Mouse (Mus musculus): ENCODE results near the gene Dnm3. TPM values are rescaled to one million over a fixed set of nuclear protein-coding genes. Genes with fewer than 3 reads are reported as not detected.
"Not testable (repeated sequence)": the region's sequence is repeated elsewhere in the genome, so short reads cannot be mapped to it uniquely, and the experiment has no call there.

Gene Dnm3
- polyA plus RNA-seq, 1 experiment: 6.8 TPM

GRCm38 (mm10) chr1:162388442-162389165 lies 89.2 kb downstream of the Dnm3 start:
- no peak for TF ChIP-seq CTCF (IDR thresholded peaks at IDR 0.05; ENCODE audit: insufficient read depth, low read length)
- no peak for TF ChIP-seq POLR2A (IDR thresholded peaks at IDR 0.05; ENCODE audit: borderline replicate concordance, extremely low read depth, low read depth, low read length)
- DNase-seq: peak; percentile 60
- H3K4me1 ChIP-seq (ENCODE audit: control insufficient read depth, insufficient read depth, low read length): peaks cover 3% of the 10 kb centered on the region
- no peak overlapping the region for H3K4me3 ChIP-seq (replicated peaks; ENCODE audit: extremely low read depth, low read depth, low read length)
- 50% methylated on average over 5 of the region's 5 CpGs for WGBS

DNA sequence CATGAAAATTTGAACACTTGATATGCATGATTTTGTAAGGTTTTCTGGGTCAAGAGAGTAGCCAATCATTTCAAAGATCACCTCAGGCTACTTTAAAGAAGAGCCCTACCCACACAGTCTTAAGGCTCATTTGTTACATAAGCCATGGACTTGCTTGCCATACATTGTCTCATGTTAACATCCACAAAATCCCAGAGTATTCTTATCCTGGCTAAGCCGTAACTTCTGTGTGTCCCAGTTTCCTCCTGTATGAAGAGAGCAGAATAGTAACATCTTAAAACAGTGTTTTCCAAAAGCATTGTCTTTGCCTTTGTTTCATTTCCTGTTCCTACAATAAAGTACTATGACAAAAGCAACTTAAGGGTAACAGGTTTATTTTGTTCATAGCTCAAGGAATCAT lies 104.8 kb downstream of the Dnm3 start:
- H3K4me1 ChIP-seq (ENCODE audit: control insufficient read depth, insufficient read depth, low read length); H3K4me3 ChIP-seq (replicated peaks; ENCODE audit: extremely low read depth, low read depth, low read length); DNase-seq: not testable (repeated sequence)
- WGBS: 73% methylated on average over 1 of the region's 1 CpGs

GRCm38 (mm10) chr1:162369726-162370125 lies 108.1 kb downstream of the Dnm3 start:
- no peak for TF ChIP-seq POLR2A (IDR thresholded peaks at IDR 0.05; ENCODE audit: borderline replicate concordance, extremely low read depth, low read depth, low read length)
- TF ChIP-seq CTCF (IDR thresholded peaks at IDR 0.05; ENCODE audit: insufficient read depth, low read length): no peak
- WGBS: 32% methylated on average over 4 of the region's 4 CpGs
- Histone ChIP-seq H3K4me3 (replicated peaks; ENCODE audit: extremely low read depth, low read depth, low read length) (no peak overlapping the region), H3K4me1 (ENCODE audit: control insufficient read depth, insufficient read depth, low read length) (no peaks in the 10 kb centered on the region)
- DNase-seq: no peak

DNA sequence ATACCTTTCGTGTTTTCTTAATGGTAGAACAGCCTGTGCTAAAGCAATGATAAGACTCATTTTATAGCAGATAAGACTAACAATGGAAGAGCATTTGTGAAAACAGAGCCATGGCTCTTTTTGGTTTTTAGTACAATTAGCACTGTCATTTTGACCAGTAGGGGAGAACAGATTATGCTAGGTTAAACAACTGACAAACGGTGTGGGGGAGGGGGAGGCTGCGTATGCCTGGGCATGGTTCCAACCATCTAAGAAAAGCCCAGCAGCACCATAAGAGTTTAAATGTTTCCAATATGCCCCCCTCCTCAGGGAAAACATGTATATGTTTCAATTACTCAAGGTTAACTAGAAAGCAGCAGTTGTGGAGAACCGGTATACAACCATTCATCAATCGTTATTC lies 115.9 kb downstream of the Dnm3 start:
- Histone ChIP-seq H3K4me3 (replicated peaks; ENCODE audit: extremely low read depth, low read depth, low read length) (no peak overlapping the region), H3K4me1 (ENCODE audit: control insufficient read depth, insufficient read depth, low read length) (no peaks in the 10 kb centered on the region)
- no peak for TF ChIP-seq POLR2A (IDR thresholded peaks at IDR 0.05; ENCODE audit: borderline replicate concordance, extremely low read depth, low read depth, low read length)
- TF ChIP-seq CTCF (IDR thresholded peaks at IDR 0.05; ENCODE audit: insufficient read depth, low read length): no peak
- whole genome bisulfite sequencing: 45% methylated on average over 5 of the region's 5 CpGs
- no peak for DNase-seq

DNA sequence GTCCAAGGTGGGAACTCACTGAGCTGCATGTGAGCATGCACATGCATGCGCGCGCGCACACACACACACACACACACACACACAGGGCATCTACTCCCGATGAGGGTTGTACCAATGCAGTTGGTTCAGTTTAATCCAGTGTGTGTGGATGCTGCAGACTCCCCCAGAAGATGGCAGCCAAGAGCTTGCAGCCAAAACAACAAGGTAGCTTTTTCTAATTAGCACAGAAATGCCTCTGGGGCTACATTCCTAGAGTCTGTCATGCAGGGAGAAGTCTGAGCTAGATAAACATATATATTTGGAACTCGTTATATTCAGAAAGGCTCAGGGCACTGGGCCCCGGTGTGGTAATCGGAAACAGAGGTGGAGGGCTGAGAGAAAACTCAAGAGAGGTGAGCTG lies 118.6 kb downstream of the Dnm3 start:
- peak; percentile 41 for DNase-seq
- 55% methylated on average over 8 of the region's 8 CpGs for WGBS
- TF ChIP-seq POLR2A (IDR thresholded peaks at IDR 0.05; ENCODE audit: borderline replicate concordance, extremely low read depth, low read depth, low read length): no peak
- peak; percentile 48; the same call in 1 of the 2 replicates for TF ChIP-seq CTCF (IDR thresholded peaks at IDR 0.05; ENCODE audit: insufficient read depth, low read length)
- Histone ChIP-seq H3K4me3 (replicated peaks; ENCODE audit: extremely low read depth, low read depth, low read length) (no peak overlapping the region), H3K4me1 (ENCODE audit: control insufficient read depth, insufficient read depth, low read length) (no peaks in the 10 kb centered on the region)

GRCm38 (mm10) chr1:162358036-162358435 lies 119.8 kb downstream of the Dnm3 start:
- no peak for DNase-seq
- Histone ChIP-seq H3K4me1 (ENCODE audit: control insufficient read depth, insufficient read depth, low read length) (no peaks in the 10 kb centered on the region), H3K4me3 (replicated peaks; ENCODE audit: extremely low read depth, low read depth, low read length) (no peak overlapping the region)
- 27% methylated on average over 8 of the region's 8 CpGs for WGBS
- TF ChIP-seq POLR2A (IDR thresholded peaks at IDR 0.05; ENCODE audit: borderline replicate concordance, extremely low read depth, low read depth, low read length) (no peak), CTCF (IDR thresholded peaks at IDR 0.05; ENCODE audit: insufficient read depth, low read length) (peak; percentile 68)

GRCm38 (mm10) chr1:162356481-162356880 lies 121.4 kb downstream of the Dnm3 start:
- no peak for TF ChIP-seq POLR2A (IDR thresholded peaks at IDR 0.05; ENCODE audit: borderline replicate concordance, extremely low read depth, low read depth, low read length)
- 52% methylated on average over 5 of the region's 5 CpGs for WGBS
- no peaks in the 10 kb centered on the region for H3K4me1 ChIP-seq (ENCODE audit: control insufficient read depth, insufficient read depth, low read length)
- no peak for DNase-seq
- H3K4me3 ChIP-seq (replicated peaks; ENCODE audit: extremely low read depth, low read depth, low read length): no peak overlapping the region

- Histone ChIP-seq H3K4me3 (replicated peaks; ENCODE audit: extremely low read depth, low read depth, low read length) (no peak overlapping the region), H3K4me1 (ENCODE audit: control insufficient read depth, insufficient read depth, low read length) (no peaks in the 10 kb centered on the region)
- no peak for DNase-seq
- TF ChIP-seq CTCF (IDR thresholded peaks at IDR 0.05; ENCODE audit: insufficient read depth, low read length) (no peak), POLR2A (IDR thresholded peaks at IDR 0.05; ENCODE audit: borderline replicate concordance, extremely low read depth, low read depth, low read length) (no peak)
- WGBS: 85% methylated on average over 4 of the region's 4 CpGs
Measured at GRCm38 (mm10) chr1:162354780-162355179, 123.1 kb downstream of the Dnm3 start.

DNA sequence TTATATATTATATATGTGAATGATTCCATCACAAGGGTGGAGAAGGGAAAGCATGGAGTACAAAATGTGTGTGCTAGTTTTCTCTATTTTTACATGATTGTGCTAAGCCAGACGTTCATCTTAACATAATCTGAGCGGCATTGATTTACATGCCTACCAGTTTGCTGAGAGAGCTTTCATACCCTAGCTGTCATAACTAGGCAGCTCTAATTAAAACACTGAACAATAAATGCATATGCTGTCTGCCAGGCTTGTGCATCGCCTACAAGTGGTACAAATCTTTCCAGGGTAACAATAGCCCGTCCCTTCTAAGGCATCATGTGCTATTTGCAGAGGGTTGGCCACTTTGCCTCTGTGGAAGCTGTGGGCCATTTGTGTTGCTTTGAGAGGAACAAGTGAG lies 124.0 kb downstream of the Dnm3 start:
- whole genome bisulfite sequencing: 90% methylated on average over 4 of the region's 4 CpGs
- DNase-seq: no peak
- TF ChIP-seq CTCF (IDR thresholded peaks at IDR 0.05; ENCODE audit: insufficient read depth, low read length): no peak
- no peak for TF ChIP-seq POLR2A (IDR thresholded peaks at IDR 0.05; ENCODE audit: borderline replicate concordance, extremely low read depth, low read depth, low read length)
- Histone ChIP-seq H3K4me3 (replicated peaks; ENCODE audit: extremely low read depth, low read depth, low read length) (no peak overlapping the region), H3K4me1 (ENCODE audit: control insufficient read depth, insufficient read depth, low read length) (no peaks in the 10 kb centered on the region)

DNA sequence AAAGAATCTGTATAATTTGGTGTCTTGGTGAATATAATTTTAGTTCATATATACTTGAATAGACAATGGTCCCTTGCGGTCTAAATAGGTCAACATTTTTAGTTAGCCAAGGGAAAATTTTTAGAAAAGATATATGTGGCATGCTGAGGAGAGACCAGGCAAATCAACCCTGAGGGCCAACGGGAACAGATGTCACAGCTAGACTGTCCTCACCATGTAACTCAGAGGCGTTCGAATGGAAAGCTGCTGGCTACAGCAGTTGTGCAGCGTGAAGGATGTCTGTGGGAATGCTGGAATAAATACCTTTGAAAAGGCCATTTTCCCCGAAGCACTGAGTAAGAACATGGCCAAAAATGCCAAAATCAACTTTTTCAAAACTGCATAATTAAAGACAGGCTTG lies 128.5 kb downstream of the Dnm3 start:
- no peak for TF ChIP-seq POLR2A (IDR thresholded peaks at IDR 0.05; ENCODE audit: borderline replicate concordance, extremely low read depth, low read depth, low read length)
- TF ChIP-seq CTCF (IDR thresholded peaks at IDR 0.05; ENCODE audit: insufficient read depth, low read length): no peak

More for the DNA sequence above, 128.5 kb downstream of the Dnm3 start:
- Histone ChIP-seq H3K4me1 (ENCODE audit: control insufficient read depth, insufficient read depth, low read length) (no peaks in the 10 kb centered on the region), H3K4me3 (replicated peaks; ENCODE audit: extremely low read depth, low read depth, low read length) (no peak overlapping the region)
- 78% methylated on average over 6 of the region's 6 CpGs for WGBS
- DNase-seq: no peak

Data from lung, adult 2 months (tissue).